Mouse (Mus musculus): ENCODE measurements around the gene Scarb2.

DNA sequence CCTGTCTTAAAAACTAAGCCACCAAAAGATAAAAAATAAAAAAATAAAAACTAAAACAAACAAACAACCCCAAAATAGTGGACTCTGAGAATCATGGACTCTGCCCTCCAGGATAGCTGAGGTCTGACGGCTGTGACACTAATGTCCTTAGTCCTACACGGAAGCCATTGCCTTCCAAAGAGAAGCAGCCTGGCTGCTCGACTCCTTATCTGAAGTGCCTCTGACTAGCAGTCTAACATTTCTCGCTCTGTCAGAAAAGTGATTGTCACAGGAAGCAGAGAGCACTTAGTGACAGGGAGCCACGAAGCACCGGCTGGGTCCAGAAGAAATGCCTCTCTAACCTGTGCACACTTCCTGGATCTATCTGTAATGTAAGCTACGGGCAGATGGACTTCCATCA lies 63.7 kb downstream of the Scarb2 start:
- TF ChIP-seq POLR2A (IDR thresholded peaks at IDR 0.05; ENCODE audit: borderline replicate concordance, extremely low read depth, insufficient read depth, insufficient read length, poor library complexity, severe bottlenecking) (no peak), CTCF (IDR thresholded peaks at IDR 0.05; ENCODE audit: borderline replicate concordance, extremely low read depth, insufficient read depth, insufficient read length) (no peak)
